Mouse (Mus musculus): Measurements from ENCODE around the gene Limk1. TPM values are rescaled to one million over a fixed set of nuclear protein-coding genes. Genes with fewer than 3 reads are reported as not detected.

The Limk1 gene
- polyA plus RNA-seq (2012; rRNA removed) = 63.4 and 89.3 TPM in 2 replicates

GRCm38 (mm10) chr5:134688086-134688717 lies at the start of gene Limk1:
Gene Limk1, minus strand, starts transcription at chr5:134688598.
- DNase-seq (ENCODE audit: low read depth) = peak; percentile 39
- TF ChIP-seq POLR2A (IDR thresholded peaks at IDR 0.05; ENCODE audit: borderline replicate concordance, extremely low read depth, insufficient read depth, insufficient read length, poor library complexity, severe bottlenecking) (peak; percentile 79), CTCF (IDR thresholded peaks at IDR 0.05; ENCODE audit: borderline replicate concordance, extremely low read depth, insufficient read depth, insufficient read length) (no peak)

DNA sequence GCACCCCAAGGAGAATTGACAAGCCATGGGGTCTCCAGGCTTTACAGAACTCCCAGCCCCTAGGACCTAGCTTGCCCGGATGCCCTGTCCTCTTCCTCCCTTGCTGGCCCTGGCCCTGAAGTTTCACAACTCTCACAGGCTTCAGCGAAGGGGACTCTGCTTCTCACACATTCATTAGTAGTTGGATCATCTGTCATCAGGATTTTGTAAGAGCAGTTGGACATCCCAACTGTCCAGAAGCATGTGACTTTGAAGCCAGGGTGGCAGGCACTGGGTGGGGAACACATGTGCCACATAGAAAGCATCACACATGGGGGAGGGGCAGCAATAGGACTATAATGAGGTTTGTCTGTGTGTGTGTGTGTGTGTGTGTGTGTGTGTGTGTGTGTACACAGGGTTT lies 46.5 kb upstream of the Limk1 start:
- TF ChIP-seq POLR2A (IDR thresholded peaks at IDR 0.05; ENCODE audit: borderline replicate concordance, extremely low read depth, insufficient read depth, insufficient read length, poor library complexity, severe bottlenecking) (no peak), CTCF (IDR thresholded peaks at IDR 0.05; ENCODE audit: borderline replicate concordance, extremely low read depth, insufficient read depth, insufficient read length) (no peak)
- DNase-seq (ENCODE audit: low read depth) = no peak

- no peak for DNase-seq (ENCODE audit: low read depth)
Measured at GRCm38 (mm10) chr5:134734072-134734471, 45.7 kb upstream of the Limk1 start.

GRCm38 (mm10) chr5:134733241-134733640 lies 44.8 kb upstream of the Limk1 start:
- DNase-seq (ENCODE audit: low read depth) = no peak
- TF ChIP-seq POLR2A (IDR thresholded peaks at IDR 0.05; ENCODE audit: borderline replicate concordance, extremely low read depth, insufficient read depth, insufficient read length, poor library complexity, severe bottlenecking) (no peak), CTCF (IDR thresholded peaks at IDR 0.05; ENCODE audit: borderline replicate concordance, extremely low read depth, insufficient read depth, insufficient read length) (no peak)

More at GRCm38 (mm10) chr5:134734072-134734471, 45.7 kb upstream of the Limk1 start:
- TF ChIP-seq CTCF (IDR thresholded peaks at IDR 0.05; ENCODE audit: borderline replicate concordance, extremely low read depth, insufficient read depth, insufficient read length) = no peak
- TF ChIP-seq POLR2A (IDR thresholded peaks at IDR 0.05; ENCODE audit: borderline replicate concordance, extremely low read depth, insufficient read depth, insufficient read length, poor library complexity, severe bottlenecking) = no peak

DNA sequence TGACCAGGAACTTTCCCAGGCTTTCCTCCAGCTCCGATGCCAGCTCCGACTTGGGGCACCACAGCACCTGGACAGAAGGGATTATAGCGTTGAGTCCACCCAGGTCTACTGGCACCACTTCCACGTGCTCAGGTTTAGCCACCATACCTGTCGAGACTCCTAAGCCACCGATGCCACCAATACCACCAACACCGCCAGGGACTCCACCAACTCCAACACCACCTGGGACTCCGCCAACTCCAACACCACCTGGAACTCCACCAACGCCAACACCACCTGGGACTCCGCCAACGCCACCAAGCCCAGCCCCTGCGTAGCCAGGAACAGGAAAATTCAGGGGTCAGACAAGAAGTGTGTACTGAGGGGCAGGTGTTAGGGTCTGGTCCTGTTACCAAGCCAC lies 40.7 kb upstream of the Limk1 start:
- DNase-seq (ENCODE audit: low read depth) = no peak
- no peak for TF ChIP-seq CTCF (IDR thresholded peaks at IDR 0.05; ENCODE audit: borderline replicate concordance, extremely low read depth, insufficient read depth, insufficient read length)
- no peak for TF ChIP-seq POLR2A (IDR thresholded peaks at IDR 0.05; ENCODE audit: borderline replicate concordance, extremely low read depth, insufficient read depth, insufficient read length, poor library complexity, severe bottlenecking)

GRCm38 (mm10) chr5:134728535-134728934 lies 40.1 kb upstream of the Limk1 start:
- no peak for DNase-seq (ENCODE audit: low read depth)
- TF ChIP-seq CTCF (IDR thresholded peaks at IDR 0.05; ENCODE audit: borderline replicate concordance, extremely low read depth, insufficient read depth, insufficient read length) (no peak), POLR2A (IDR thresholded peaks at IDR 0.05; ENCODE audit: borderline replicate concordance, extremely low read depth, insufficient read depth, insufficient read length, poor library complexity, severe bottlenecking) (no peak)

DNA sequence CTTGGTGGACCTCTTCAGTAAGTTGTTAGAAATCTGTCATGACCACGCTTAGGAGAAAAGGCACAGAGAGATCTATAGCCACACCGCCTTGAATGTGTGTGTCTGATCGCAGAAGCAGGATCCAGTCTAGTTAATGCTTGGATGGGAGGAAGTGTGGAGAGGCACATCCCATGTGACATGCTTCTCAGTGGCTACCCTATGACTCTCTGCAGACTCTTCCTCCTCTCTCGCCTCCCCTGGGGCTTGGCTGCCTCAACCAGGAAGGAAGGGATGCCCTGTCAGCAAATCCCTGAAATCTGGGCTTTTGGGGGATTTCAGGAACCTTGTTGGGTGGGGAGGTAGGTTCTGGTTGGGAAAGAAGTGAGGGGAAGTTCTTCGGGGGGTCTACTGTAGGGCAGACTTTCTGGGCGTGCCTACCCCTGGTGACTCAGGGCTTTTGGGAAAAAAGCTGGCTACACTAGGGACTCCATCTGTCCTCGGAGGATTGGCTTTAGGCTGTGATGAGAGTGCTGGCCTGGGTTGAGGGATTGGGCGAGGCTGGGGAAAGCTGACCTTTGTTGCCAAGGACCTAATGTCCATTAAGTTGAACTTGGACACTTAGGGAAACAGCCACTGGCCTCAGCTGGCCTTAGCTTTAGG lies 38.7 kb upstream of the Limk1 start:
- DNase-seq (ENCODE audit: low read depth) = no peak
- TF ChIP-seq CTCF (IDR thresholded peaks at IDR 0.05; ENCODE audit: borderline replicate concordance, extremely low read depth, insufficient read depth, insufficient read length) (no peak), POLR2A (IDR thresholded peaks at IDR 0.05; ENCODE audit: borderline replicate concordance, extremely low read depth, insufficient read depth, insufficient read length, poor library complexity, severe bottlenecking) (no peak)

DNA sequence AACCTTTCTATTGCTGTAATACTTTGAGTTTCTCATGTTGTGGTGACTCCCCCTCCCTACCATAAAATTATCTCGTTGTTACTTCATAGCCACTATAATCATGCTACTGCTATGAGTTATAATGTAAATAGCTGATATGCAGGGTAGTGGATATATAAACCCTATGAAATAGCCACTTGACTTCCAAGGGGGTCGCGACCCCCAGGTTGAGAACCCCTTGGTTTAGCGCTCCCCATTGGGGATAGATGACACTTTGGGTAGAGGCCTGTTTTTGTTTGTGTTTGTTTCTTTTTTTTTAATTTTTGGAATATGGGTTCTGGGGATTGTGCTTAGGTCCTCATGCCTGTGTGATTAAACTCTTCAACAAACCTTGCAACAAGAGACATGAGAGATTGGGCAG lies 36.9 kb upstream of the Limk1 start:
- DNase-seq (ENCODE audit: low read depth) = no peak
- TF ChIP-seq POLR2A (IDR thresholded peaks at IDR 0.05; ENCODE audit: borderline replicate concordance, extremely low read depth, insufficient read depth, insufficient read length, poor library complexity, severe bottlenecking) (no peak), CTCF (IDR thresholded peaks at IDR 0.05; ENCODE audit: borderline replicate concordance, extremely low read depth, insufficient read depth, insufficient read length) (no peak)

- TF ChIP-seq POLR2A (IDR thresholded peaks at IDR 0.05; ENCODE audit: borderline replicate concordance, extremely low read depth, insufficient read depth, insufficient read length, poor library complexity, severe bottlenecking) = no peak
- TF ChIP-seq CTCF (IDR thresholded peaks at IDR 0.05; ENCODE audit: borderline replicate concordance, extremely low read depth, insufficient read depth, insufficient read length) = no peak
- no peak for DNase-seq (ENCODE audit: low read depth)
Measured at GRCm38 (mm10) chr5:134720058-134720457, 31.7 kb upstream of the Limk1 start.

- TF ChIP-seq CTCF (IDR thresholded peaks at IDR 0.05; ENCODE audit: borderline replicate concordance, extremely low read depth, insufficient read depth, insufficient read length) = no peak
- no peak for TF ChIP-seq POLR2A (IDR thresholded peaks at IDR 0.05; ENCODE audit: borderline replicate concordance, extremely low read depth, insufficient read depth, insufficient read length, poor library complexity, severe bottlenecking)
- DNase-seq (ENCODE audit: low read depth) = no peak
Measured at GRCm38 (mm10) chr5:134711076-134711475, 22.7 kb upstream of the Limk1 start.

GRCm38 (mm10) chr5:134709275-134709674 lies 20.9 kb upstream of the Limk1 start:
- no peak for DNase-seq (ENCODE audit: low read depth)
- TF ChIP-seq CTCF (IDR thresholded peaks at IDR 0.05; ENCODE audit: borderline replicate concordance, extremely low read depth, insufficient read depth, insufficient read length) (no peak), POLR2A (IDR thresholded peaks at IDR 0.05; ENCODE audit: borderline replicate concordance, extremely low read depth, insufficient read depth, insufficient read length, poor library complexity, severe bottlenecking) (no peak)

- TF ChIP-seq CTCF (IDR thresholded peaks at IDR 0.05; ENCODE audit: borderline replicate concordance, extremely low read depth, insufficient read depth, insufficient read length) (peak; percentile 80), POLR2A (IDR thresholded peaks at IDR 0.05; ENCODE audit: borderline replicate concordance, extremely low read depth, insufficient read depth, insufficient read length, poor library complexity, severe bottlenecking) (no peak)
Measured at GRCm38 (mm10) chr5:134704157-134704556, 15.8 kb upstream of the Limk1 start.

More at GRCm38 (mm10) chr5:134704157-134704556, 15.8 kb upstream of the Limk1 start:
- DNase-seq (ENCODE audit: low read depth) = peak; percentile 85

Data from brain, embryonic 14.5 days (tissue).